Mouse (Mus musculus): ENCODE data around the gene Zcchc14. TPM values are rescaled to one million over a fixed set of nuclear protein-coding genes. Genes with fewer than 3 reads are reported as not detected.
"Not testable (repeated sequence)": the region's sequence is repeated elsewhere in the genome, so short reads cannot be mapped to it uniquely, and the experiment has no call there.

The Zcchc14 gene
- polyA plus RNA-seq, 1 experiment from 2014 or later, result 30.5 TPM

DNA sequence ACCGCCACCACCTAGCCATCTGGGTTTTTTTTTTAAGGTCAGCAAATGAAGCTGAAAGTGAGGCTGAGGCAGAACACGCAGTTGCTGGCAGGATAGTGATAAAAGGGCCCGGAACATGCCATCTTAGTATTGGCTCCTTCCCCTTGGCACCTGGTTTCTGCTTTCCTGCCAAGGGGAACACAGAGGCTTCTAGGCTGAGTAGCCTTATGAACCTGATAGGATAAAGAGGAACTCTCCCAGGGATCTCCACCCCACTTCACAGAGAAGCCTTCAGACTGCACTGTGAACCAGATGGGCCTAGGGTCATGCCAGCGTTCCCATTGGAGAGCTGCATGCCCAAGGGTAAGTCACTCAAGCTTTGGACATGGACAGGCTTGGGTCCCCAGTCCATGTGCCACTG lies 28.2 kb upstream of the Zcchc14 start:
- no peak for ATAC-seq (ENCODE audit: low FRiP score)
- Histone ChIP-seq H3K9ac (no peak overlapping the region), H3K27me3 (peaks cover 3% of the 10 kb centered on the region; the same call in 1 of the 2 replicates), H3K36me3 (replicated peaks) (no peaks in the 10 kb centered on the region), H3K4me3 (replicated peaks) (no peak overlapping the region), H3K4me1 (no peaks in the 10 kb centered on the region), H3K9me3 (no peaks in the 10 kb centered on the region), H3K4me2 (no peak overlapping the region), H3K27ac (no peak overlapping the region)
- 88% methylated on average over 4 of the region's 4 CpGs for WGBS

DNA sequence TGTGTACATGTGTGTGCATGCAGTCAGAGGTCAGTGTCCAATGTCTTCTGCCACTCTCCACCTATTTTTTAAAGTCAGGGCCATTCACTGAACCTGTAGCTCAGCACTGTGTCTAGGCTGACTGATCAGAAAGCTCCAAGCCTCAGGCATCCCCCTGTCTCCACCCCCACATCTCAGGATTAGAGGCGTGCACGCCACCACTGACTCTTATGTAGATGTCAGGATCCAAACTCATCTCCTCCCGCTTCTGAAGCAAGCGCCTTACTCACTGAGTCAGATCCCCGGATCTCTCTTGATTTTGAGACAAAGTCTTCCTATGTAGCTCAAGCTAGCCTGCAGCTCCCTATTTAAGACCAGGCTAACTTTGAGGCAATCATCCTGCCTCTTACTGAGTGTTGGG lies 26.0 kb upstream of the Zcchc14 start:
- no peak overlapping the region for H3K4me2 ChIP-seq
- H3K36me3 ChIP-seq (replicated peaks), result no peaks in the 10 kb centered on the region
- no peak overlapping the region for H3K4me3 ChIP-seq (replicated peaks)
- H3K27me3 ChIP-seq, result peaks cover 3% of the 10 kb centered on the region; the same call in 1 of the 2 replicates
- H3K27ac ChIP-seq, result no peak overlapping the region
- ATAC-seq (ENCODE audit: low FRiP score), result no peak
- no peaks in the 10 kb centered on the region for H3K9me3 ChIP-seq
- H3K9ac ChIP-seq, result no peak overlapping the region
- no peaks in the 10 kb centered on the region; the same call in 1 of the 2 replicates for H3K4me1 ChIP-seq
- 72% methylated on average over 5 of the region's 5 CpGs for WGBS

DNA sequence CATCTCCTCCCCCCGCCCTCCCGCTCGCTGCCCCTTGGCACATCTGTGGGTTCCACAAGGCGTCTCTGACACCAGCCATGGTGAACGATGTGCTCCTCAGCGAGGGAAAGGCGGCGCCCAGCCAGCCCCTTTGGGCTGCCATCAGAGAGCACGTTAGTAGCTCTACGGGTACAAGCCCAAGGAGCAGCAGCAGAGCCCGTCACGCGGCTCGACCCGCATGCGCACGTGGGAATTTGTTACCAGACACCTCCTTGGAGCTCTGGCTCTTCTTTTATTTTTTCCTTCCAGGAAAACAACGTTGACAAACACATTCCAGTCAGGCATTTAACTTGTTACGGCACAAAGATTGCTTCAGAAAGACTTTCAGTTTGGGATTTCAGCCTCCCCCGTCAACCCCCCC lies 23.0 kb upstream of the Zcchc14 start:
- Histone ChIP-seq H3K27ac (no peak overlapping the region), H3K27me3 (0 out of 2 replicates have a peak, but pooled peaks cover 3% of the 10 kb centered on the region), H3K36me3 (replicated peaks) (no peaks in the 10 kb centered on the region)

DNA sequence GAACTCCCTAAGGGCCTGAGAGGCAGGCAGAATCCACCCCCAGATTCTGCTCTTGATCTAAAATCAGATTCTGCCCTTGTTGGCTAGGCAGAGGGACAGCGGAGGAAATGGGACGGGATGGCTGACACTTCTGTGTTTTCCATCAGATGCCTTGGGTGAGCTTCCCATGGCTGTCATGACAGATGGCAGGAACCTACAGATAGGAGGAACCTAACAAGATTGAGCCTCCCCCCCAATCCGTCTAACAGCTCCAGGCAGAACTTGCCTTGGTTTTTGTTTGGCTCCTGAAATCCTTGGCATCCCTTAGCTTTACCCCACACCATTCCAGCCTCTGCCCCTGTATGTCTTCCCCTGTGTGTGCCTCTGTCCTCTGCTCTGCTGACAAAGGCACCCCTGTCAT lies 22.5 kb upstream of the Zcchc14 start:
- Histone ChIP-seq H3K4me1 (no peaks in the 10 kb centered on the region; the same call in 1 of the 2 replicates), H3K4me2 (no peak overlapping the region), H3K27me3 (0 out of 2 replicates have a peak, but pooled peaks cover 3% of the 10 kb centered on the region), H3K9me3 (no peaks in the 10 kb centered on the region), H3K9ac (no peak overlapping the region), H3K4me3 (replicated peaks) (no peak overlapping the region), H3K27ac (no peak overlapping the region), H3K36me3 (replicated peaks) (no peaks in the 10 kb centered on the region)
- 86% methylated on average over 3 of the region's 3 CpGs for WGBS
- no peak for ATAC-seq (ENCODE audit: low FRiP score)

More for the DNA sequence above, 23.0 kb upstream of the Zcchc14 start:
- no peak for ATAC-seq (ENCODE audit: low FRiP score)
- no peaks in the 10 kb centered on the region; the same call in 1 of the 2 replicates for H3K4me1 ChIP-seq
- WGBS, result 62% methylated on average over 20 of the region's 20 CpGs
- H3K4me3 ChIP-seq (replicated peaks), result no peak overlapping the region
- H3K4me2 ChIP-seq, result no peak overlapping the region
- no peaks in the 10 kb centered on the region for H3K9me3 ChIP-seq
- H3K9ac ChIP-seq, result no peak overlapping the region

DNA sequence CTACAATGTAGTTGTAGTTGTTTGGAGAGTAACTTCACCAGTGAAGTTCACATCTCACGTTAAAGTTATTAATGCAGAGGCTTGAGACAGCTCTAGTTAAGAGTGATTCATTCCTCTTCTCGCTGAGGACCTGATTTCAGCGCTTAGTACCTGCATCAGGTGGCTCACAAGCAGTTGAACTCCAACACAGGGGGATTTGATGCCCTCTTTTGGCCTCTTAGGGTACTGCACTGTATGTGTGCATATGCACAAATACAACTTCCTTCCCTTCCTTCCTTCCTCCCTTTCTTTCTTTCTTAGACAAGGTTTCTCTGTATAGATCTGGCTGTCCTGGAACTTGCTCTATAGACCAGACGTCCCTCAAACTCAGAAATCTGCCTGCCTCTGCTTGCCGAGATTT lies 21.8 kb upstream of the Zcchc14 start:
- Histone ChIP-seq H3K36me3 (replicated peaks) (no peaks in the 10 kb centered on the region), H3K27ac (no peak overlapping the region), H3K9me3 (no peaks in the 10 kb centered on the region), H3K4me1 (no peaks in the 10 kb centered on the region; the same call in 1 of the 2 replicates), H3K4me3 (replicated peaks) (no peak overlapping the region), H3K4me2 (no peak overlapping the region), H3K27me3 (0 out of 2 replicates have a peak, but pooled peaks cover 3% of the 10 kb centered on the region), H3K9ac (no peak overlapping the region)
- WGBS, result 63% methylated on average over 5 of the region's 5 CpGs
- ATAC-seq (ENCODE audit: low FRiP score), result no peak

DNA sequence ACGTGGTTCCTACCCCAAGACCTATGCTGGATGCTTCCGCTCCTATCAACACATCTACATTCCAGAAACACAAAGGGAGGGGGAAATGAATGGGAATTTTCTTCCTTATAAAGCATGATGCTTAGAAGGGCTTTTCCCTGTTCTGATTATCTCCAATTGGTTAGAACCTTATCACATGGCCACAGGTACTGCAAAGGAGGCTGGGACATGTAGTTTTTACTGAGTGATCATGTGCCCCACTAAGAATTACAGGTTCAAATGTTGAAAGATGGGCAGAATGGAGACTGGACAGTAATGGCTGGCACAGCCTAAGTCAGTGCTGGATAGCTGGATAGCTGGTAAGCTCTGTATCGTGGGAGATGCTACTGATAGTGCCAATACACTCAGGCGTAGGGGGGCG lies 21.2 kb upstream of the Zcchc14 start:
- Histone ChIP-seq H3K9ac (no peak overlapping the region), H3K4me1 (peaks cover 4% of the 10 kb centered on the region; the same call in 1 of the 2 replicates), H3K9me3 (no peaks in the 10 kb centered on the region), H3K27me3 (0 out of 2 replicates have a peak, but pooled peaks cover 3% of the 10 kb centered on the region), H3K4me3 (replicated peaks) (no peak overlapping the region), H3K27ac (0 out of 2 replicates have a peak overlapping the region, but pooled peaks have one; percentile 3), H3K4me2 (no peak overlapping the region), H3K36me3 (replicated peaks) (no peaks in the 10 kb centered on the region)
- ATAC-seq (ENCODE audit: low FRiP score), result peak; percentile 72; the same call in 1 of the 2 replicates
- WGBS, result 78% methylated on average over 5 of the region's 5 CpGs

DNA sequence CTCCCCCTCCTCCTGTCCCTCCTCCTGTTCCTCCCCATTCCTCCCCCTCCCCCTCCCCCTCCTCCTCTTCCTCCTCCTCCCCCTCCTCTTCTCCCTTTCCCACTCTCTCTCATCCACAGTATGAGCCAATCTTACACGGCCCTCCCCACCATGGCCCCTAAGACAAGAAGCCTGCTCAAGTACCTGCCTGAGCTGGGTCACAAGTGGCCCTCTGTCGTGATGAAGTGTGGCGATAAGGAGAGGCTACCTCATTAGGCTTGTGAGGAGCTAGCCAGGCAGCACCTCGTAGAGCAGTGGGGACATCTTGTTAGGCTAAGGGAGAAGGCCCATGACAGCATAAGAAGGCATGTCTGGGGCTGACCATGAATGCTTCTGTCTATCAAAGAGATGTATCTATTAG lies 20.5 kb upstream of the Zcchc14 start:
- no peak overlapping the region for H3K27ac ChIP-seq
- no peaks in the 10 kb centered on the region for H3K36me3 ChIP-seq (replicated peaks)
- 0 out of 2 replicates have a peak, but pooled peaks cover 4% of the 10 kb centered on the region for H3K27me3 ChIP-seq
- peaks cover 12% of the 10 kb centered on the region for H3K4me1 ChIP-seq
- WGBS, result 63% methylated on average over 4 of the region's 4 CpGs
- ATAC-seq (ENCODE audit: low FRiP score), result no peak
- H3K4me2 ChIP-seq, result no peak overlapping the region
- H3K4me3 ChIP-seq (replicated peaks), result no peak overlapping the region
- H3K9me3 ChIP-seq, result no peaks in the 10 kb centered on the region
- no peak overlapping the region for H3K9ac ChIP-seq

DNA sequence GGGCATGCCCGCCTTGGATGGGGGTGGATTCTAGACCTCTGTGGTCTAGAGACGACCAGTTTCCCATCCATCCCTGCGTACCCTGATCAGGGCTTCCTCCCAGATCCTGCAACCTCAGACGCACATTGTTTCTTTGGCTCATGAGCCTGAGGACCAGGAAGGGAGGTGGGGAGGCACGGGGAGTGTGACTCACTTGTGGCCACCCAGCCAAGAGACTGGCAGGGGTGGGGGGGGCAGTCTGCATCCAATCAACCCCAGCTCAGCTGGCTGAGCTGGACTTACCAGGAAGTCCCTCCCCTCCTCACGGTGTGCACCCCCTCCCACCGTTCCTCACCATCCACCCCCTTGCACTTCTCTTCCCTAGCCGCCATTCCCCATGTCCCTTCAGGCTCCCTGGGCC lies 16.5 kb upstream of the Zcchc14 start:
- Histone ChIP-seq H3K9ac (0 out of 2 replicates have a peak overlapping the region, but pooled peaks have one; percentile 8), H3K27ac (peak overlapping the region; percentile 68; the same call in 1 of the 2 replicates), H3K27me3 (peaks cover 5% of the 10 kb centered on the region; the same call in 1 of the 2 replicates), H3K36me3 (replicated peaks) (no peaks in the 10 kb centered on the region), H3K4me1 (peaks cover 22% of the 10 kb centered on the region), H3K4me3 (replicated peaks) (no peak overlapping the region), H3K4me2 (no peak overlapping the region), H3K9me3 (no peaks in the 10 kb centered on the region)
- ATAC-seq (ENCODE audit: low FRiP score), result no peak
- WGBS, result 19% methylated on average over 8 of the region's 8 CpGs

DNA sequence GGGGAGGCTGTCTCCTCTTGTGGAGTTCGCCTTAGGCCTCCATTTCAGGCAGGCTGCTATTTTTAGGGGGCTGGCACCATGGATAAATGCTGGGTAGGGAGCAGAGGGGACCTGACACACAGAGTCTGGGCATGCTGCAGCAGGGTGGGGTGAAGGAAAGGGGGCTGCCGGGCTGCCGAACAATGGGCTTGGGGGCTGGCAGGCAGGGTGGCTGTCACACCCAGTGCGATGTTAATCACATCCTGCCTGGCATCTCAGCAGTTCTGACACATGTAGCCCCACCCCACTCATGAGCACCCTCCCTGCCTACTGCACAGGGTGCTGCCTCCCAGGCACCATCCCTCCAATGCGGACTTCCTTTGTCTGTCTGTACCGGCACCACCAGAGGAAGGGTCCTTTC lies 15.9 kb upstream of the Zcchc14 start:
- Histone ChIP-seq H3K9ac (no peak overlapping the region), H3K36me3 (replicated peaks) (no peaks in the 10 kb centered on the region), H3K9me3 (no peaks in the 10 kb centered on the region), H3K4me3 (replicated peaks) (no peak overlapping the region), H3K27me3 (peaks cover 5% of the 10 kb centered on the region; the same call in 1 of the 2 replicates), H3K4me2 (no peak overlapping the region), H3K27ac (peak overlapping the region; percentile 68), H3K4me1 (peaks cover 22% of the 10 kb centered on the region)
- 50% methylated on average over 6 of the region's 6 CpGs for WGBS
- peak; percentile 69 for ATAC-seq (ENCODE audit: low FRiP score)

DNA sequence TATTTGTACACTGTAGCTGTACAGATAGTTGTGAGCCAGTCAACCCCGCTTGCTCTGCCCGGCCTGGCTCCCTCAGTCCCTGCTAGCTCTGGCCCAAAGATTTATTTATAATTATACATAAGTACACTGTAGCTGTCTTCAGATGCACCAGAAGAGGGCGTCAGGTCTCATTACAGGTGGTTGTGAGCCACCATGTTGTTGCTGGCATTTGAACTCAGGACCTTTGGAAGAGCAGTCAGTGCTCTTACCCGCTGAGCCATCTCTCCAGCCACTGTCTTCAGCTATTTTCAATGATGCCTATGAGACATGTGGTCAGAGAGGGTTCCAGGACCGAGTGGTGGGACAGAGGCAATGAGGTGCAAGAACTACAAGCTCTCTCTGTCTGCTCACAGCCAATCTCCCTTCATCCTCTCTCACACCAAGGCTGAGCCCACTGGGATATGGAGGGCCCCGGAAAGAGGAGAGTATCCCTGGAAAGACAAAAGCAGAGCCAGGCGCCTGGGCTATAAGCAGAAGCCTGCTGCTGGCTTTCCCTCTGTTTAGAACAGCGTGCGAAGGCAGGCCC lies 15.3 kb upstream of the Zcchc14 start:
- not testable (repeated sequence) for H3K36me3 ChIP-seq (replicated peaks); H3K4me2 ChIP-seq; H3K4me3 ChIP-seq (replicated peaks); H3K9me3 ChIP-seq; ATAC-seq (ENCODE audit: low FRiP score); H3K27me3 ChIP-seq; H3K9ac ChIP-seq
- peak overlapping the region; percentile 68 for H3K27ac ChIP-seq
- peaks cover 22% of the 10 kb centered on the region for H3K4me1 ChIP-seq
- WGBS, result 77% methylated on average over 9 of the region's 9 CpGs

DNA sequence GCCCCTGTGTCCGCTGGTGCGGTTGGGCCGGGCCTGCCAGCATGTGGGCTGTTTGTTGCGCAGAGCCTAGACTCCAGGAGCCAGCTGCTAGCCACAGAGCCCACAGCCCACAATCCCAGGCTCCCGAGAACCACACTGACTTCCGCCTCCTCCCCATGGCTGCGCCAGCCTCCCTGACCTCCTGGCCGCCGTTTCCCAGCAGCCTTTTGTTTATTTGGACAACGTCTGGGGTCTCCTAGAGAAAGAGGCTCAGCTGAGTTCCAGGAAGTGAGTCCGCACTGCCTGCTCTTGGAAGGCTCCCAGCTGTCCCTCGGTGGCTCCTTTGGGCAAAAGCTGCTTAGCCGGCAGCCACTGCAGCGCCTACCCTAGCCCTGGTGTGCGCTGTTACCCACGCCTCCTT lies 12.6 kb upstream of the Zcchc14 start:
- Histone ChIP-seq H3K9me3 (no peaks in the 10 kb centered on the region), H3K27ac (peak overlapping the region; percentile 59), H3K36me3 (replicated peaks) (no peaks in the 10 kb centered on the region), H3K4me2 (peak overlapping the region; percentile 38), H3K4me1 (peaks cover 22% of the 10 kb centered on the region), H3K9ac (peak overlapping the region; percentile 26), H3K27me3 (peaks cover 5% of the 10 kb centered on the region; the same call in 1 of the 2 replicates), H3K4me3 (replicated peaks) (no peak overlapping the region)
- WGBS, result 8% methylated on average over 16 of the region's 16 CpGs
- peak; percentile 59 for ATAC-seq (ENCODE audit: low FRiP score)

DNA sequence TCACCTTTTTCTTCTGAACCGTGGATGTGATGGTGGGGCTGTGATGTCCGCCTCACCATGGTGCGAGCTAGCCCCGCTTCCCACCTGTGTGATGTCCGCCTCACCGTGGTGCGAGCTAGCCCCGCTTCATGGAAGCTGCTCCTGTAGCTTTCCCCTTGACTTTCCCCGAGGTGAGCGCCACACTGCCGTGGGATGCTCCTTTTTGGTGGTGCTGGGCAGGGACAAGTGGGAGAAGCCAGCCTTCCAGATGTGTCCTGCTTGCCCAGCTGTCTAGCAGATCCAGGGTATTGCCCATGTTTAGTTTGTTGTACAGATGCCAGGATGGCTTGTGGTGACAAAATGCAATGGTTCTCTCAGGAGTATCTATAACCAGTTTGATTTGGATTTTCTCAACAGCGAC lies 10.4 kb upstream of the Zcchc14 start:
- WGBS, result 95% methylated on average over 12 of the region's 12 CpGs
- ATAC-seq (ENCODE audit: low FRiP score), result no peak
- no peaks in the 10 kb centered on the region for H3K9me3 ChIP-seq

More for the DNA sequence above, 10.4 kb upstream of the Zcchc14 start:
- no peak overlapping the region for H3K9ac ChIP-seq
- no peak overlapping the region for H3K4me2 ChIP-seq
- no peak overlapping the region for H3K4me3 ChIP-seq (replicated peaks)
- no peaks in the 10 kb centered on the region for H3K36me3 ChIP-seq (replicated peaks)
- no peak overlapping the region for H3K27ac ChIP-seq
- peaks cover 9% of the 10 kb centered on the region for H3K4me1 ChIP-seq
- peaks cover under 1% of the 10 kb centered on the region; the same call in 1 of the 2 replicates for H3K27me3 ChIP-seq
